Mouse (Mus musculus) right cerebral cortex, postnatal 10 days (tissue): ENCODE measurements around the gene Gpr137b.
"Not testable (repeated sequence)": the region's sequence is repeated elsewhere in the genome, so short reads cannot be mapped to it uniquely, and the experiment has no call there.

ENCODE experiments used
- DNase-seq, 2 experiments: peaks; one replicate each; pipeline ENCODE4 v3.0.0; 2021; ENCODE audit warnings: low spot score in 2 of 2

The Gpr137b gene

DNA sequence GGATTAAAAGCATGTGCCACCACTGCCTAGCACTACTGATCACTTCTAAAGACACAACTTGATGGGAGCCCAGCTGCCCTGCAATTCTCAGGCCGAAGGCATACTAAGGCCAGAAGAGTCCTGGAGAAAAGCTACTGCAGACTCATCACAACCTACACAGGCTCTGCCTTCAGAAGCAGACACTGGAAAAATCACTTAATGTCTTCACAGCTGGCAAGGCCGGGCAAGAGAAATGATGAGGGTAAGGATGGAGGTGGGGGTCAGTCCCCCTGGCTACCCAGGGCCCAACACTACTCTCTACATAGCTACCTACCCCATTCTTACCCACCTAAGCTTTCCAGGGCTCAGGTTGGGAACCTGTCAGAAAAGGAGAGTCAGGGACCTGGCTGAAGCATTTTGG, 27.4 kb downstream of the Gpr137b start:
- DNase-seq = not testable (repeated sequence)

DNA sequence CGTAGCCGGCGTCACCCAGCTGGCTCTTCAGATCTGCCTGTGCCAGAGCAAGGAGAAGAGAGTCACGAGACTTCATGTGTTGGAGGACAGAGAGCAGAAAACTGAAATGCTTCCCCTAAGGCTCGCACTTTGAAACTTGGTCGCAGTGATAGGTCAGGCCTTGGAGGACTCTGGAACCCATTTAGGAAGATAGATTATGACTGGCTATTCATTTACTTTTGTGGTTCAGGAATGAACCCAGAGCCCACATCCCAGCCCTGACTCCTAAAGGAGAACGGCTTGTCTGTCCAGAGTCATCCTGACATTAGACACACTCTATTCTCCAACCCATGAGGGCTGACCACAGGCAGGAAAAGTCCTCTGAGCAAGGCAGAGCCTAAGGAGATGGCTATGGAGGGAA, 30.3 kb downstream of the Gpr137b start:
- DNase-seq = not testable (repeated sequence)

- DNase-seq = not testable (repeated sequence)
Observed at GRCm38 (mm10) chr13:13362261-13362660, 31.6 kb downstream of the Gpr137b start.

DNA sequence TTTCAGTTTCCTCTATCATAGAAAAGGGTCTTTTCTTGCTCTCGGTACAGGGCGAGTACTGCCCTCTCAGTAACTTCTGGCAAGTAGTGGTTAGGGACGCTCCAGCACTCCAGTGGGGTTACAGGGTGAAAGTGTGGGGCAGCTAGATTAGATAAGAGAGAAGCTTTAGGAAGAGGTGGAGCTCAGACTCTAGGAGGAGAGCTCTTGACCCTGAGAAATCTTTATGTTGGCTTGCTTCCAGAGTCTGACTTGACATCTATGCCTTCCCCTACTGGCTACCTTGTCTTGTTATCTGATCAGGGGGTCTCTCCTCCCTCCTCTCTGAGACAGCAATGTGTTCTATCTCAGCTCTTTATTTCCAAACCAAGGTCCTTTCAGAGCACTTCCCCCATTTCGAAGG, 33.8 kb downstream of the Gpr137b start:
- not testable (repeated sequence) for DNase-seq

GRCm38 (mm10) chr13:13358602-13359001, 35.2 kb downstream of the Gpr137b start:
- DNase-seq = not testable (repeated sequence)

GRCm38 (mm10) chr13:13358097-13358496, 35.7 kb downstream of the Gpr137b start:
- not testable (repeated sequence) for DNase-seq

DNA sequence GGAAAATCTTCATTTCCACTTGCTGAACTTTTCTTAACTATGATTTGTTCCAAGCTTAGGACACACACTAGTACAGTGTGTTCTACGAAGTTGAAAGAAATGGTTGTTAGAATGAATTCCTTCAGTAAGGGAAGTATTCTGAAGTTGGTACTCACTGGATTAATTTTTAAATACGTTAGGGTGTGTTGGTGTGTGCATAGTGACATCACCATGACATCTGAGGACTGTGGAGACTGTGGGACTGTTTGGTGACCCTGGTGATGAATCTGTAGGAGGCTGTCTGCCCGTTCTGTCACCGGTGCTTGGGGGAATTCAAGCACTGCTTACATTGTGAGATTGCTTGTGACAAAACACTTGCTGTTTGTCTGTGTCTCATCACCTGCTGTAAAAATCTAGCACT, 41.7 kb downstream of the Gpr137b start:
- not testable (repeated sequence) for DNase-seq

DNA sequence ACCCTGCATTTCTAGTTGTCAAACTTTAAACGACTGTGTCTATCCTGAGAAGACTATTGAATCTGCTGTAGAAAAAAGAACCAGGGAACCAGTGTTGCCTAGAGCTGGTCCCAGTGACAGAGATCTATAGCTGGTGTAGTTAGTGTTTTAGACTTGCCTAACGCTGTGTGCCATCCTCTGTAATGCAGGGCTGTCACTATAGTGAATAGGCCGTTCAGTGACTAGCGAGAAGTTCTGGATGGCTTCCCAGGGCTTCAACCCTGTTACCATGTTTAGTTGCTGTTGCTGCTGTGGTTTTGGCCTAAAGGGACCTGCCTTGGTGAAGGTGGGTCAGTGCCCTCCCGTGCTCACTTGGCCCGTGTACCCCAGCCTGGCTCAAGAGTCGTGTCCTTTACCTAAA, 43.1 kb downstream of the Gpr137b start:
- not testable (repeated sequence) for DNase-seq

- DNase-seq = peak in 1 of 2 experiments; percentile 43
Observed at GRCm38 (mm10) chr13:13349288-13349687, 44.5 kb downstream of the Gpr137b start.

GRCm38 (mm10) chr13:13347634-13348412, 46.0 kb downstream of the Gpr137b start:
- DNase-seq = not testable (repeated sequence)

DNA sequence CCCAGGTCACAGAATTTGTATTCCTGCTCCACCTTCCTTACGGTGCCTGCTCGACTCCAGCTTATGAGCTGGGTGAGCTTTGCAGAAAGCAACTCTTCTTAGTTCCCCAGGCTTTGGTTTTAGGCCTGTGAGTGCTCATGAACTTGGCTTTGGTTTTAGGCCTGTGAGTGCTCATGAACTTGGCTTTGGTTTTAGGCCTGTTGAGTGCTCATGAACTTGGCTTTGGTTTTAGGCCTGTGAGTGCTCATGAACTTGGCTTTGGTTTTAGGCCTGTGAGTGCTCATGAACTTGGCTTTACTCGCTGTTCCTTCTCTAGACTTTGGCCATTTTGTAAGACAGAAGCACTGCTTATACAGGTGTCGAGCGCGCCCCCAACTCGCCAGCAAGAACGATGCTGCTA, 56.5 kb downstream of the Gpr137b start:
- DNase-seq = not testable (repeated sequence)

DNA sequence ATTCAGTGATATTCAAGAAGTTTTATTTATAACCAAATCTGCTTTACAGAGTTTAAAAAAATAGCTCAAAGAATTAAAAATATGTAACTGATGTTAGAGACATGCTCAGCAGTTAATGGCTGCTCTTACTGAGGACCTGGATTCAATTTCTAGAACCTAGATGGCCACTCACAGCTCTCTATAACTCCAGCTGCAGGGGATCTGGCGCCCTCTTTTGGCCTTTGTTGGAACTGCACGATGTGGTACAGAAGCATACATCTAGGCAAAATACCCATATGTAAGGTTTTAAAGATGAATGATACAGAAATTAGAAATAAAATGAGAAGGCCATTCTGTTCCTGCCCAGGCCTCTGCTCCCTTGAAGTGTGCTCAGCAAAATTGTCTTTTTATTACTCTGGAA, 64.9 kb downstream of the Gpr137b start:
- peak in 1 of 2 experiments; percentile 55 for DNase-seq
